Mouse (Mus musculus): ENCODE results near the gene Tbl3. TPM values are rescaled to one million over a fixed set of nuclear protein-coding genes. Genes with fewer than 3 reads are reported as not detected.
A peak's percentile ranks its signal among the peaks of the same experiment; 100 is the strongest.

Gene Tbl3
- polyA plus RNA-seq, 1 experiment from 2014 or later, result 33.4 TPM

GRCm38 (mm10) chr17:24677500-24678080 lies 29.9 kb downstream of the Tbl3 start:
- peaks cover 21% of the 10 kb centered on the region; the same call in 1 of the 2 replicates for H3K36me3 ChIP-seq (ENCODE audit: insufficient read depth, low read length)
- no peak overlapping the region for H3K27ac ChIP-seq (ENCODE audit: low read length)
- 88% methylated on average over 24 of the region's 24 CpGs for WGBS
- no peak overlapping the region for H3K4me3 ChIP-seq (ENCODE audit: low read depth, low read length)
- ATAC-seq (no peak), DNase-seq (ENCODE audit: low spot score) (no peak)
- no peaks in the 10 kb centered on the region for H3K27me3 ChIP-seq (replicated peaks; ENCODE audit: insufficient read depth, low read length)
- H3K9me3 ChIP-seq (ENCODE audit: low read length), result no peaks in the 10 kb centered on the region
- TF ChIP-seq EP300 (IDR thresholded peaks at IDR 0.05) (no peak), CTCF (IDR thresholded peaks at IDR 0.05) (no peak)
- H3K4me1 ChIP-seq (ENCODE audit: insufficient read depth, low read depth, low read length), result no peaks in the 10 kb centered on the region
- no peak overlapping the region for H3K4me2 ChIP-seq (replicated peaks; ENCODE audit: low read depth, low read length)
- H3K9ac ChIP-seq (replicated peaks; ENCODE audit: low read depth), result no peak overlapping the region

GRCm38 (mm10) chr17:24676877-24677276 lies 30.6 kb downstream of the Tbl3 start:
- H3K4me1 ChIP-seq (ENCODE audit: insufficient read depth, low read depth, low read length), result no peaks in the 10 kb centered on the region
- no peak for ATAC-seq
- H3K9me3 ChIP-seq (ENCODE audit: low read length), result no peaks in the 10 kb centered on the region
- peaks cover 21% of the 10 kb centered on the region; the same call in 1 of the 2 replicates for H3K36me3 ChIP-seq (ENCODE audit: insufficient read depth, low read length)
- no peak overlapping the region for H3K4me3 ChIP-seq (ENCODE audit: low read depth, low read length)
- DNase-seq (ENCODE audit: low spot score), result no peak
- no peak overlapping the region for H3K9ac ChIP-seq (replicated peaks; ENCODE audit: low read depth)
- no peaks in the 10 kb centered on the region for H3K27me3 ChIP-seq (replicated peaks; ENCODE audit: insufficient read depth, low read length)
- 96% methylated on average over 5 of the region's 5 CpGs for WGBS
- TF ChIP-seq EP300 (IDR thresholded peaks at IDR 0.05) (no peak), CTCF (IDR thresholded peaks at IDR 0.05) (no peak)
- no peak overlapping the region for H3K4me2 ChIP-seq (replicated peaks; ENCODE audit: low read depth, low read length)
- H3K27ac ChIP-seq (ENCODE audit: low read length), result no peak overlapping the region

DNA sequence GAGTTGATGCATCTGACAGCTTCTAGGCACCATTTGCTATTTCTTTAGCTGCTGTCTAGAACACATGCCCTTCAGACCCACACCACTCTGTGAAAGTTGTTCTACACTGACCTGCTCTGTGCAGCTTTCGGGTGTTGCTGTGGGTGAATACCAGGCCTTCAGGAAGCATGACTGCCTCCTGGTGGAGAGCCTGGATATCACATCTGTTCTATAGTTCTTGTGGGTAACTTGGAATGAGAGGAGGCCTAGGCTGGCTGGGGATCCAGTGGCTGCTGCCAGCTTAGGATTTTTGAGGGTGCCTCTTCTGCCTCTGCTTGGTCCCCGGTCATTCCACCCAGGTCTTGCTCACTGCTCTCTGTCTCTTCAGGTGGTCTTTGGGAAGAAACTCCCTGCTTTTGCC lies 31.3 kb downstream of the Tbl3 start:
- ATAC-seq (peak; percentile 52; the same call in 1 of the 2 replicates), DNase-seq (ENCODE audit: low spot score) (peak; percentile 82)
- 59% methylated on average over 2 of the region's 2 CpGs for WGBS
- Histone ChIP-seq H3K36me3 (ENCODE audit: insufficient read depth, low read length) (peaks cover 21% of the 10 kb centered on the region; the same call in 1 of the 2 replicates), H3K27ac (ENCODE audit: low read length) (no peak overlapping the region), H3K4me3 (ENCODE audit: low read depth, low read length) (no peak overlapping the region), H3K4me2 (replicated peaks; ENCODE audit: low read depth, low read length) (no peak overlapping the region), H3K27me3 (replicated peaks; ENCODE audit: insufficient read depth, low read length) (no peaks in the 10 kb centered on the region), H3K9me3 (ENCODE audit: low read length) (no peaks in the 10 kb centered on the region), H3K9ac (replicated peaks; ENCODE audit: low read depth) (no peak overlapping the region), H3K4me1 (ENCODE audit: insufficient read depth, low read depth, low read length) (peaks cover 4% of the 10 kb centered on the region; the same call in 1 of the 2 replicates)
- peak; percentile 87 for TF ChIP-seq CTCF (IDR thresholded peaks at IDR 0.05)
- TF ChIP-seq EP300 (IDR thresholded peaks at IDR 0.05), result no peak

DNA sequence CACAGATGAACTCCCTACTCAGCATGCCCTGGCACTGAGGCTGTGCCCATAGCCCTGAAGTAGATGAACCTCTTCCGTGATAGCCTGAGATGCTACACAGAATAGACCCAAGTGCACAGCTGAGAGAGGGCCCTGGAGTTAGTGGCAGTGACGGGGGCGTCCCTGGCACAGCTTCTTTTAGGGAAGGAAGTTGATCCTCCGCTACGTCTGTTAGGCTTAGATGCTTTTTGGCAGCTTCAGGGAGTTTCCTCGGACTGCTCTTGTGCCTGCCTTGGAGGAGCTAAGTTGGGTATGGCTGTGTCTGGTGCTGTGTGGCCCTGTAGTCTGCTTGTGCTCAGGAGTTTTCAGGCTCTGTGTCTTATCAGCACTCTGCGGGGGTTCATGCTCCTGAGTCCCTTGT lies 33.2 kb downstream of the Tbl3 start:
- DNase-seq (ENCODE audit: low spot score), result no peak
- 64% methylated on average over 7 of the region's 7 CpGs for WGBS
- H3K9me3 ChIP-seq (ENCODE audit: low read length), result no peaks in the 10 kb centered on the region
- TF ChIP-seq EP300 (IDR thresholded peaks at IDR 0.05) (no peak), CTCF (IDR thresholded peaks at IDR 0.05) (no peak)
- no peaks in the 10 kb centered on the region for H3K27me3 ChIP-seq (replicated peaks; ENCODE audit: insufficient read depth, low read length)
- no peak overlapping the region for H3K27ac ChIP-seq (ENCODE audit: low read length)
- H3K4me3 ChIP-seq (ENCODE audit: low read depth, low read length), result no peak overlapping the region
- peaks cover 13% of the 10 kb centered on the region; the same call in 1 of the 2 replicates for H3K4me1 ChIP-seq (ENCODE audit: insufficient read depth, low read depth, low read length)
- H3K4me2 ChIP-seq (replicated peaks; ENCODE audit: low read depth, low read length), result no peak overlapping the region
- ATAC-seq, result no peak
- H3K36me3 ChIP-seq (ENCODE audit: insufficient read depth, low read length), result peaks cover 10% of the 10 kb centered on the region; the same call in 1 of the 2 replicates
- no peak overlapping the region for H3K9ac ChIP-seq (replicated peaks; ENCODE audit: low read depth)

- DNase-seq (ENCODE audit: low spot score) (peak; percentile 91), ATAC-seq (peak; percentile 32)
- no peak overlapping the region for H3K4me3 ChIP-seq (ENCODE audit: low read depth, low read length)
- H3K4me1 ChIP-seq (ENCODE audit: insufficient read depth, low read depth, low read length), result peaks cover 17% of the 10 kb centered on the region; the same call in 1 of the 2 replicates
- no peak for TF ChIP-seq CTCF (IDR thresholded peaks at IDR 0.05)
- no peak for TF ChIP-seq EP300 (IDR thresholded peaks at IDR 0.05)
- H3K27me3 ChIP-seq (replicated peaks; ENCODE audit: insufficient read depth, low read length), result no peaks in the 10 kb centered on the region
- H3K9me3 ChIP-seq (ENCODE audit: low read length), result no peaks in the 10 kb centered on the region
- 5% methylated on average over 5 of the region's 5 CpGs for WGBS
- H3K9ac ChIP-seq (replicated peaks; ENCODE audit: low read depth), result no peak overlapping the region
- no peak overlapping the region for H3K27ac ChIP-seq (ENCODE audit: low read length)
- H3K36me3 ChIP-seq (ENCODE audit: insufficient read depth, low read length), result no peaks in the 10 kb centered on the region
- 0 out of 2 replicates have a peak overlapping the region, but pooled peaks have one; percentile 14 for H3K4me2 ChIP-seq (replicated peaks; ENCODE audit: low read depth, low read length)
These were observed 35.3 kb downstream of the Tbl3 start for GRCm38 (mm10) chr17:24672141-24672540.

- TF ChIP-seq EP300 (IDR thresholded peaks at IDR 0.05), result no peak
- TF ChIP-seq CTCF (IDR thresholded peaks at IDR 0.05), result no peak
- ATAC-seq (no peak), DNase-seq (ENCODE audit: low spot score) (no peak)
- WGBS, result 54% methylated on average over 5 of the region's 5 CpGs
- no peak overlapping the region for H3K27ac ChIP-seq (ENCODE audit: low read length)
- no peak overlapping the region for H3K4me3 ChIP-seq (ENCODE audit: low read depth, low read length)
- H3K9ac ChIP-seq (replicated peaks; ENCODE audit: low read depth), result no peak overlapping the region
- H3K27me3 ChIP-seq (replicated peaks; ENCODE audit: insufficient read depth, low read length), result no peaks in the 10 kb centered on the region
- peak overlapping the region; percentile 80; the same call in 1 of the 2 replicates for H3K4me2 ChIP-seq (replicated peaks; ENCODE audit: low read depth, low read length)
- no peaks in the 10 kb centered on the region for H3K9me3 ChIP-seq (ENCODE audit: low read length)
- no peaks in the 10 kb centered on the region for H3K36me3 ChIP-seq (ENCODE audit: insufficient read depth, low read length)
- peaks cover 17% of the 10 kb centered on the region; the same call in 1 of the 2 replicates for H3K4me1 ChIP-seq (ENCODE audit: insufficient read depth, low read depth, low read length)
These were observed 36.1 kb downstream of the Tbl3 start for GRCm38 (mm10) chr17:24671346-24671745.

All from lung, postnatal 0 days (tissue).